Mouse (Mus musculus): ENCODE data around the gene Adh7. TPM values are rescaled to one million over a fixed set of nuclear protein-coding genes. Genes with fewer than 3 reads are reported as not detected.

The Adh7 gene
- total RNA-seq, 2 experiments from 2014 or later: 0.57 TPM; not detected in 1

- intact Hi-C loops (cut with DNase I): loop anchor here (2.0 kb wide), 1 partner anchor 34 kb away; no protein-coding TSS in a partner anchor
- DNase-seq: no peak
Observed at GRCm38 (mm10) chr3:138246511-138247020, 29.0 kb downstream of the Adh7 start.

DNA sequence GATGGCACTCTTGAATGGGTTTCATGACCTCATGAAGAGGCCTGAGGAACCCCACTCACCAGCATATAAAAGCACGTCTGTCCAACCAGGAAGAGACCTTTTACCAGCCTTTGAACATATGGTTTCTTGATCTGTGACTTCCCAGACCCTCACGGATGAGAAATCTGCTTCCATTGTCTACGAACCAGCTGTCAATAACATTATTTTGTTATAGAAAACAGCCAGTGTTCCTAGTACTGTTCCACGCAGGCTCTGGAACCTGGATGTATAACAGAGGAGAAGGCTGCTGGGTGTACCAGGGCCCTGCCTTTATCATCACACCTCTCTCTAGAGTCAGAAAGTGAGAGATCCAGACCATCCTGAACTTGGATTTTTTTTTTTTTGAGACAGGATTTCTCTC lies 29.7 kb downstream of the Adh7 start:
- no peak for DNase-seq

DNA sequence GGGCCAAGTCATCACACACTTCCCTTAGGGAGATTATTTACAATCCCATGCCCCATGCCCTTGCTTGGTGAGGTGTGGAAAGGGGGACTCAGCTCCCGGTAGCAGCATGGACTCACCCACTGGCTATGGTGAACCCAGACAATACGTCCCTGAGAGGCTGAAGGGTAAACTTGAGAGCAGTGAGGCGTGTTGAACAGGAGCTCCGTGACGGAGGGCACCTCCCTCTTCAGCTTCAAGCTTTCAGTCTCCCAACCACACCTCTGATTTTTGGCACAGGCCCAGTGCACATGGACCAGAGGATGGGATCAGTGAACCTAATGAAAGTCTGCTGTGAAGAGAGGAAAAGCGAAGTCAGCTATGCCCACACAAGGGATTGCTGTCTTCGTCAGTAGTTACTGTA lies 30.5 kb downstream of the Adh7 start:
- peak in 1 of 2 experiments; percentile 22 for DNase-seq
- intact Hi-C loops (cut with DNase I): no loop called here

More for the DNA sequence above, 29.7 kb downstream of the Adh7 start:
- intact Hi-C loops (cut with DNase I): loop anchor here (2.0 kb wide), 1 partner anchor 34 kb away; no protein-coding TSS in a partner anchor

GRCm38 (mm10) chr3:138248746-138249145 lies 31.2 kb downstream of the Adh7 start:
- intact Hi-C loops (cut with DNase I): no loop called here
- peak; percentile 57 to 66 for DNase-seq

GRCm38 (mm10) chr3:138251156-138251555 lies 33.6 kb downstream of the Adh7 start:
- intact Hi-C loops (cut with DNase I): no loop called here
- DNase-seq: no peak

DNA sequence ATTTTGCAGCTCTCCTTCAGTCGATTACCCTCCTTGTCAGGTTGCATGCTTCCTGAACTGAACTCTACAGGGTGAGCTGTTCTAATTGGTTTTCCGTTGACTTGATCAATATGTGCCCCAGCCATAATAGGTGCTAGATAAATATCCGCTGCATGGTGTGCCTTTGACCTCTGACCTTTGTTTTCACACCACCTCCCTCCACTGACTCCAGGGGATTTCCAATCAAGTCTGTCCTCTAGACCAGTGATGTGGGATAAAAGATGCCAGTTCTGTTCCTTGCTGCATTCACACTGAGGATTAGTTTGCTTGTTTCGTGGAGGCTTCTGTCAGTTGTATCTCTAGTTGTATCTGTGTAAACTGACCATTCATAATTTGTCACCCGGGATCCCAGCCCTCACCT lies 36.6 kb downstream of the Adh7 start:
- intact Hi-C loops (cut with DNase I): no loop called here
- no peak for DNase-seq

GRCm38 (mm10) chr3:138255366-138255765 lies 37.8 kb downstream of the Adh7 start:
- DNase-seq: no peak

GRCm38 (mm10) chr3:138255780-138256550 lies 38.4 kb downstream of the Adh7 start:
- intact Hi-C loops (cut with DNase I): no loop called here
- no peak for DNase-seq

More at GRCm38 (mm10) chr3:138255366-138255765, 37.8 kb downstream of the Adh7 start:
- intact Hi-C loops (cut with DNase I): no loop called here

- DNase-seq: no peak
- intact Hi-C loops (cut with DNase I): no loop called here
Observed at GRCm38 (mm10) chr3:138260721-138261669, 43.4 kb downstream of the Adh7 start, which contains the start of gene Adh1. TSS of gene Adh1 (plus strand) at chr3:138260991.

DNA sequence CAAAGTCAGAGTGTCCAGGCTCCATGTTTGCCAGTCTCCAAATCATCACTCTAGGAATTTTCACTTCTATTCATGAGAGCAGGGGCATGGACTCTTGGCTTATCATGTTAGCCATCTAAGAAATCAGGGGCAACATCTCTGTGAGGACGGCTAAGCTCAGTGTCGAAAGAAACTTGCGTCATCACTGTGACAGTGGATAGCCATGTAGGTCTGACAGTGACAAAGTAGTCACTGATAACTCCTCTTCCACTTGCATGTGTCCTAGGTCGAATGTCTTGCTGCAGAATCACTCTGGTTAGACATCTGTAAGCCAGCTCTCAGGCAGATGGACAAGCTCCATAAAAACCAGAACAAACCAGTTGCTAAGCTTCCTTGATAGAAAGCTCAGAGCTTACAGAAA lies 45.0 kb downstream of the Adh7 start:
- intact Hi-C loops (cut with DNase I): no loop called here
- DNase-seq: no peak

GRCm38 (mm10) chr3:138263154-138263930 lies 45.8 kb downstream of the Adh7 start:
- intact Hi-C loops (cut with DNase I): no loop called here

DNA sequence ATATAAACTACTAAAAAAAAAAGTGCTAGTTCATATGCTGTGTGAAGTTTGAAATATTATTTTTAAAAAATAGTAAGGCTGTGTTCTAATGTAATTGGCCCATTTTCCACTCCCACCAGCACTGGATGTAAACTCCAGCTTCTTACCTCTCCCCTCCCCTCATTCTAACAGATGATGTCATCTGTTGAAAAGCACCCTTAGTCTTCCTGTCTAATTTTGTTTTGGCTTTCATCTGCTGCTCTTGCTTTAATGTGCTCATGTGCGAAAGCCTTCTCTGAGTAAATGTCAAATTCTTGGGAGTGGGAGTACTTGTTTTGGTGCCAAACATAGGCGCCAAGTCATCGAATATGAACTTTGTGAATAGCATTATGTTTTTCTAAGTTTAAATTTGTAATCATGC lies 47.1 kb downstream of the Adh7 start:
- intact Hi-C loops (cut with DNase I): no loop called here
- no peak for DNase-seq

More at GRCm38 (mm10) chr3:138263154-138263930, 45.8 kb downstream of the Adh7 start:
- DNase-seq: no peak

GRCm38 (mm10) chr3:138270507-138270906 lies 52.9 kb downstream of the Adh7 start:
- DNase-seq: no peak
- intact Hi-C loops (cut with DNase I): no loop called here

DNA sequence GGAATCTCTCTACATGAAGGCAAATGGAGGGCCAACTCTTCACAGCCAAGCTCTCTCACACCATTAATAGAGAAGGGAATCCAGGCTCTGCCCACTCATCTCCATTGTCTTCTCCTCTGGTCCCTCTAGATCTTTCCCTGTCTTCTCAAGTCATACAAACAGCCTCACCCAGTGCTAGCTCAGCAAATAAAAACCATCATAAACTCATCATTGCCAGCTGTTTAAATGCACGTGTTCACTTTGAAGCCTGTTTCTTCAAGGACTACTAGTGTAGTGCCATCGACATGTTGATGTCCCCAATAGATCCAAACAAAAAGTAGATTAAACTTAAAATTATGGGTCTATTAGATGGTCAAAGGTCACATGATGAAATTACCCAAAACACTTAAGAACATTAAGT lies 53.7 kb downstream of the Adh7 start:
- intact Hi-C loops (cut with DNase I): no loop called here
- DNase-seq: no peak

- intact Hi-C loops (cut with DNase I): no loop called here
- DNase-seq: no peak
Observed at GRCm38 (mm10) chr3:138273080-138273479, 55.5 kb downstream of the Adh7 start.

DNA sequence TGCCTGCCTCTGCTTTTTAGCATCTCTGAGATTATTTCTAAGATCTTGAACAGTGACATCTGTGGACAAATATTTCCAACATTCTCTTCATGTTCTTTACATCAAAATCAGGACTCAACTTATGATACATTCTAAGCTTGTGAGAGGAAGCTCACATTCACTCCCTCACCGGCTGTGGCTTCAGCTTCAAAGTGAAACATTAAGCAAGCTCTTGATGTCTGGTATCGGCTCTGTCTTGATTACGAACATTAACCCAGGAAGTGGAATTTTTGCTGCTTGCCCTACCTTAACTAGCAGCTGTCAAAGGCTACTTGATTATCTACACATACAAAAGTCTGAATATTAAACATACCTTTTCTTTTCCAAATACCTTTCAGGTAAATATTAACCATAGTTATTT lies 57.5 kb downstream of the Adh7 start:
- intact Hi-C loops (cut with DNase I): no loop called here
- DNase-seq: no peak

GRCm38 (mm10) chr3:138282556-138282955 lies 65.0 kb downstream of the Adh7 start:
- intact Hi-C loops (cut with DNase I): loop anchor here (5.0 kb wide), 1 partner anchor 50 kb away; no protein-coding TSS in a partner anchor
- DNase-seq: no peak
